Mouse (Mus musculus) thymus, adult 2 months (tissue): ENCODE measurements around the gene Nfia.

Experiments
- CTCF ChIP-seq: fragments of 200-500 bp; IDR thresholded peaks from 2 replicates; pipeline ENCODE4 v1.5.1; 2012; ENCODE audit warnings: mild to moderate bottlenecking, control low read depth, low read length, moderate library complexity, borderline replicate concordance; ENCODE audit not compliant: control insufficient read depth, poor library complexity, insufficient read depth; ENCODE audit errors: extremely low read depth
- POLR2A ChIP-seq: fragments of 200-500 bp; IDR thresholded peaks from 2 replicates; pipeline ENCODE4 v1.6.1; 2012; ENCODE audit warnings: mild to moderate bottlenecking, low read length, control low read depth, moderate library complexity; ENCODE audit not compliant: control insufficient read depth, poor library complexity, insufficient read depth; ENCODE audit errors: extremely low read depth

DNA sequence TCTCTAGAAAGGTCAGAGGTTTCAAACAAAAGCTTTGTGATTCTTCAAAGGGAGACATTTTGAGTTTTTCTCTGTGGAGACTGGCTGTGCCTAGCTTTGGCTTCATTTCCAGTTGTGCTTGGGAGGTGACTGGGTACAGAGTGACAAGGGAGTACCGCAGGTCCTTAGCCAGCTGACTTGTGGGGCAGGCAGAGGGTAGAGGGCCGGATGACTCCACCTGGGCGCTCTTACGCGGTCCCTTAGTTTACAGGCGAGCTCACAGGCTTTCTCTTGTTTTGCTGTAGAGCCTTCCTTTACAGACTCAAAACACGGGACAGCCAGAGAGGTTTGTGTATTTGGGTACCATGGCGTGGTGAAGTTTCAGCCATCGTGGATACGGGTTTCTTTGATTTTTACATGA, 21.4 kb downstream of the Nfia start:
- TF ChIP-seq POLR2A, result no peak
- no peak for TF ChIP-seq CTCF
